Mouse (Mus musculus) erythroid progenitor cell, adult 5-6 weeks (primary cell): ENCODE results near the gene Rap1gap2. TPM values are rescaled to one million over a fixed set of nuclear protein-coding genes. Genes with fewer than 3 reads are reported as not detected.

Source experiments
- ATAC-seq: replicated peaks from 2 replicates; pipeline ENCODE4 v1.8.0; 2016; ENCODE audit warnings: moderate number of reproducible peaks, mild to moderate bottlenecking, moderate TSS enrichment, inconsistent platforms; ENCODE audit not compliant: poor library complexity, low FRiP score, severe bottlenecking
- total RNA-seq, 2 experiments: library from RNA; stranded (forward) in 1 of 2; stranded (reverse) in 1 of 2; fragments of 150-400 nt in 1 of 2; fragments of 186-747, 209-891 nt in 1 of 2; gene quantifications; 2 replicates each; pipeline versions ENCODE4 v1.2.3 to v1.2.4; 2015 to 2017; ENCODE audit warnings: low replicate concordance in 2 of 2

Gene Rap1gap2
- total RNA-seq, 2 experiments from 2014 or later: 1.3 to 3.0 TPM

GRCm38 (mm10) chr11:74429798-74430529 lies 180.8 kb downstream of the Rap1gap2 start:
- ATAC-seq: no peak

- no peak for ATAC-seq
Measured at GRCm38 (mm10) chr11:74426306-74426705, 184.4 kb downstream of the Rap1gap2 start.

GRCm38 (mm10) chr11:74422019-74422418 lies 188.7 kb downstream of the Rap1gap2 start:
- ATAC-seq: no peak

GRCm38 (mm10) chr11:74421151-74421550 lies 189.6 kb downstream of the Rap1gap2 start:
- no peak for ATAC-seq

- no peak for ATAC-seq
Measured at GRCm38 (mm10) chr11:74419601-74420000, 191.1 kb downstream of the Rap1gap2 start.

- ATAC-seq: no peak
Measured at GRCm38 (mm10) chr11:74415736-74416135, 195.0 kb downstream of the Rap1gap2 start.

- ATAC-seq: no peak
Measured at GRCm38 (mm10) chr11:74414112-74414511, 196.6 kb downstream of the Rap1gap2 start.

- ATAC-seq: no peak
Measured at GRCm38 (mm10) chr11:74413449-74413972, 197.2 kb downstream of the Rap1gap2 start.

- no peak for ATAC-seq
Measured at GRCm38 (mm10) chr11:74412462-74412861, 198.3 kb downstream of the Rap1gap2 start.

- no peak for ATAC-seq
Measured at GRCm38 (mm10) chr11:74411943-74412342, 198.8 kb downstream of the Rap1gap2 start.

GRCm38 (mm10) chr11:74409757-74410174 lies 200.9 kb downstream of the Rap1gap2 start:
- ATAC-seq: no peak

- no peak for ATAC-seq
Measured at GRCm38 (mm10) chr11:74409447-74409754, 201.3 kb downstream of the Rap1gap2 start.

GRCm38 (mm10) chr11:74408587-74409446 lies 201.9 kb downstream of the Rap1gap2 start:
- no peak for ATAC-seq

GRCm38 (mm10) chr11:74405201-74405600 lies 205.5 kb downstream of the Rap1gap2 start:
- ATAC-seq: no peak

- ATAC-seq: no peak
Measured at GRCm38 (mm10) chr11:74404216-74404615, 206.5 kb downstream of the Rap1gap2 start.

- ATAC-seq: no peak
Measured at GRCm38 (mm10) chr11:74402126-74402525, 208.6 kb downstream of the Rap1gap2 start.

- no peak for ATAC-seq
Measured at GRCm38 (mm10) chr11:74395583-74395982, 215.1 kb downstream of the Rap1gap2 start.

GRCm38 (mm10) chr11:74393489-74393888 lies 217.2 kb downstream of the Rap1gap2 start:
- ATAC-seq: no peak

GRCm38 (mm10) chr11:74392903-74393302 lies 217.8 kb downstream of the Rap1gap2 start:
- no peak for ATAC-seq

GRCm38 (mm10) chr11:74391899-74392298 lies 218.8 kb downstream of the Rap1gap2 start:
- no peak for ATAC-seq

- ATAC-seq: no peak
Measured at GRCm38 (mm10) chr11:74387203-74387602, 223.5 kb downstream of the Rap1gap2 start.
